Mouse (Mus musculus) small intestine, adult 2 months (tissue): Measurements from ENCODE around the gene Entpd3.

Experiments
- CTCF ChIP-seq: fragments of 200-500 bp; IDR thresholded peaks from 2 replicates; pipeline ENCODE4 v1.5.1; 2012; ENCODE audit warnings: low read depth, mild to moderate bottlenecking, control low read depth, inconsistent platforms, low read length, moderate library complexity, mixed read lengths; ENCODE audit not compliant: insufficient replicate concordance, insufficient read length; ENCODE audit errors: extremely low read depth
- POLR2A ChIP-seq: fragments of 200-500 bp; IDR thresholded peaks from 2 replicates; pipeline ENCODE4 v1.6.1; 2012; ENCODE audit warnings: low read depth, mild to moderate bottlenecking, control low read depth, inconsistent platforms, low read length, moderate library complexity

GRCm38 (mm10) chr9:120496691-120497090 is 42.9 kb upstream of the Entpd3 start:
- TF ChIP-seq CTCF (peak; percentile 54; the same call in 1 of the 2 replicates), POLR2A (no peak)
